Mouse (Mus musculus) G1E-ER4 (cell line): ENCODE data around the gene Gm28845. TPM values are rescaled to one million over a fixed set of nuclear protein-coding genes. Genes with fewer than 3 reads are reported as not detected.

ENCODE experiments used
- GATA1 ChIP-seq: IDR thresholded peaks from one replicate; pipeline ENCODE4 v1.8.0; 2012; ENCODE audit warnings: low read length, inconsistent platforms
- polyA plus RNA-seq: library from polyadenylated mRNA; stranded (reverse); fragments of >175 nt; gene quantifications from 2 replicates; pipeline ENCODE4 v1.2.3, GENCODE M21; 2012

The Gm28845 gene
- polyA plus RNA-seq, 1 experiment, result not detected

DNA sequence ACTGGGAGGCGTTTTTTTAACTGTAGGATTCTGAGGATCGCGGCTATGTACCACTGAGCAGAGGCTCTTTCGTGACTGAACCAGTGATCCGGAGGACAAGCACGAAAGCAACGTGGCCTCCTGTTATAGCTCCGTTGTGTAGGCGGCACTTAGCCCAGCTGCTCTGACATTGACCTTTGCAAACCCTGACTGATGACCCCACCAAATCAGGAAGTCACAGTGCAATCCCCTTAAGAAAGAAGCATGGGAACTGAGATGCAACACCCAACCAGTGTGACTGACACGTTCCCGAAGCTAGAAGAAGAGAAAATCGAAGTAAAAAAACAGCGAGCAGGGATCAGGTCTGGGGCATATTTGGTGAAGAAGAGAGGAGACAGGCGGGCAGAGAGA, 6.6 kb downstream of the Gm28845 start:
- TF ChIP-seq GATA1, result no peak

DNA sequence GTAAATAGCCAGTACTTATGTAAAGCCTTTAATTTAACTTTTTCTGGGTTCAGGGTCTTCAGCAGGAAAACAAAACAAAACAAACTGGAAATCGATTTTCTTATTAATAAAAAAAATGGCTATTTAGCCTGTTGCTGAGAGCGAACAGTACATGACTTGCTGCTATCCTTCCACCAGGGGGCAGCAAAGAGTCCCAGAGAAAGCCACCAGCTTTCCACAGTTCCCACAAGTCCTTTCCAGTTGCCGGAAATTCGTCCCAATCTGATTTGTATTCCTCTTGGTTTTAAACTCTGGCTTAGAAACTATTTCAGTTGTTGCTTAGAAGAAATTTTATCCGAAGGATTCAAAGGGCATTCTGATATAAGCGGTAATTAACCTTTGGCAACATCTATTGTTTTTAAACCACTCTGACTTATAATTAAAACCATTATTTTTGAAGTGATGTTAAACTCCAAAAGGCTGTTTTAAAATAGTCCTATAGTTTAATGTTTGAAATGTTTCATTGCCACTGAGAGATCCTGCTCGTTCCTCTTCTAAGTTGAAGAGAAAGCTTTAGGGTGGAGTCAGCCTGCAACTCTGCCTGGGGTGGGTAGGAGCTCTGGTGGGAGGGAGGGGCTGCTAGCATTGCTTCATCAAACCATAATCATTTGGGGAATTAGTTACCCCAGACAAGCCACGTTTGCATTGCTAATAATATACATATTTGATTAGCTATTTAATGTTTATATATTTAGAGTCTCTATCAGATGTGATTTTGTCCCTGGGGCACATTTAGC, 7.1 kb downstream of the Gm28845 start:
- no peak for TF ChIP-seq GATA1

DNA sequence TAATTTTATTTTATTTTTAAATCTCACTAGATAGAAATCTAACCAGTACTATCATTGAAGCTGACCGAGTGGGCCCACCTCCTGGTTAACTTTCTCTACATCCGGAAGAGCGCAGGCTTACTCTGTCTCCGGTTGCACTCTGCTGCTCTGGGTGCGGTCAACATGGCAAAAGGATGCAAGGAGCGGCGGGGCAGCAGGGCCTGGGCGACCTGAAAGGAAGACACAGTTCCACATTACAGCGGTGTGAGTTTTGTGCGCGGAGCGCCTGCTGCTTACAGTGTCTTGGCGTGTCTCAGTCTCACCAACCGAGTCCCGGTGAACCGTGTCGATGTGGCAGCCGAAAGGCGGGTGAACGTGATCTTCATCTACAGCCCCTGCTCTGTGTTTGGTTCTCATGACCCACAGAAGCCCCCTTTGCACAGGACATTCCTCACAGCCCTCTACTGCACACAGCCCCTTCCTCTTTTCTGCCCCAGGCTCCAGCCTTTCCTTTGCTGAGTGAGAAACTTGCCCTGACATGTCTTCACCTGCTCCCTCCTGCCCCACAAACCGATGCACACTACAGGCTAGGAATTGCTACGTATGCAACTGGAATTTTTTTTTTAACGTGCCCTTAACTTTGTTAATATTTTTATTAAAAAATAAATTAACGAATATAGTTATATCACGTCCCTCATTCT, 9.5 kb downstream of the Gm28845 start:
- no peak for TF ChIP-seq GATA1

- TF ChIP-seq GATA1, result no peak
Observed at GRCm38 (mm10) chr1:65109196-65109595, 10.2 kb downstream of the Gm28845 start.

DNA sequence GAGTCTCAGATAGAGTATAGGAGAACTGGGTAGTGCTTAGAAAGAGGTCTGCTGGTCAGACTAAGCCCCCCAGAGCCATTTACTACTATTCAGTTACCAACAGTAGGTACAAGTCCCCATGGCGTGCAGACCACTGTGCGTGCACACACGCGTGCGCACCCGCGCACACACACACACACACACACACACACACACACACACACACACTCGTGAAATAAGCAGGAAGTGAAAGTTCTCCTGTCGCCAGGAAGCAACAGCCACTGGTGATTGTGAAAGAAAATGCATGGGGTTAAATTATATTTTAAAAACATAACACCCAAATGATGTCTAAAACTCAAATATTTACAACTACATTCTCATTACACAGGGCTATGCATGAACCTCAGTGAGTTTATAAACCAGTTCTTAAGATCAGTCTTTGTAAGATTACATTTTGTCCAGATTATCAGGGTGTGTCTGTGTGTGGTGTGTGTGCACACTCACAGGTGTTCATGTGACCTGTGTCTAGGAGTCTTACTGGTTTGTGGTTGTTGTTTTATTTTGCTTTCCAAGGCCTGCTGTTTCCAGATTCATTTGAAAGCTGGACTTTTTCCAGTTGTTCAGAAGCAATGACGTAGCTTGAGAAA, 11.6 kb downstream of the Gm28845 start:
- no peak for TF ChIP-seq GATA1

DNA sequence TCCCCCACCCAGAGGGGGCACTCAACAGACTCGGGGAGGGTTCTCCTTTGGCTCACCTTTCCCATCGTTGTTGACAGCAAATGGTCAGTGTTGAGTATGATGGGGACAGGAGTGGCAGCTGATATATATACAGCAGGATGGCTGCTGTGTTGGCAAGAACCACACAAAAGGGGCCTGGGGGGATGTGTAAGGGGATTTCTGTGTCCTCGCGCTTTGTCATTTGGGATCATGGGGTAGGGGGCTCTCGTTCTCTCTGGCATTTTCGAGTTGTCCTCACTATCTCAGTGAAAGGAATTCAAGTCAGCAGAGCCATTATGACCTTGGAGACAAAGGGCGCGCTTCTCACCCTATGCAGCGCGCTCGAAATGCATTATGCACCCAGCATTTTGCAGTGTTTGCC, 16.1 kb downstream of the Gm28845 start, which contains the start of gene Cryga:
TSS of gene Cryga (minus strand) at position 101 of the 400 bp plus-strand sequence.
- TF ChIP-seq GATA1, result no peak

- TF ChIP-seq GATA1, result no peak
Observed at GRCm38 (mm10) chr1:65096953-65097352, 22.4 kb downstream of the Gm28845 start.

GRCm38 (mm10) chr1:65091566-65091965, 27.8 kb downstream of the Gm28845 start:
- TF ChIP-seq GATA1, result no peak

GRCm38 (mm10) chr1:65090370-65090769, 29.0 kb downstream of the Gm28845 start:
- no peak for TF ChIP-seq GATA1

- TF ChIP-seq GATA1, result no peak
Observed at GRCm38 (mm10) chr1:65088567-65089356, 30.6 kb downstream of the Gm28845 start.

- no peak for TF ChIP-seq GATA1
Observed at GRCm38 (mm10) chr1:65082188-65082587, 37.2 kb downstream of the Gm28845 start, which contains the start of gene Crygb. TSS of gene Crygb (minus strand) at chr1:65082288.

GRCm38 (mm10) chr1:65075607-65076006, 43.8 kb downstream of the Gm28845 start:
- no peak for TF ChIP-seq GATA1

DNA sequence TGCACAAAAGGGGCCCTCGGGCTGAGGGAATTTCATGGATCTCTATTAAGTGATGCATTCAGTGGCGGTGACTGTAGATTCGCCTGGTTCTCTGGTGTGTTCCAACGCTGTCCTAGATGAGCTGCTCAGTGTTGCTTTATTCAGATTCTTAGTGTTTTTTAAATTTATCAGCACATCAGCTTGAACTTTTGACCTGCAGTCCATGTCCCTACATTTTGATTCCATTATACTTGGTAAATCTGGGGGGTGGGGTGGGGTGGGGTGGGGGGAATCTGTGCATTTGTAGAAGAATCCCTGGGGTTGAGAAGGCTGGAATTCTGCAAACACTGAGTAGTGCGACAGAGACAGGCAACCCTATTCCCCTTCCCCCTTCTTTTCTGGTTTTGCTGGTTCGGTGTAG, 45.8 kb downstream of the Gm28845 start, which contains the start of gene Crygc:
TSS of gene Crygc (minus strand) at position 101 of the 400 bp plus-strand sequence.
- no peak for TF ChIP-seq GATA1

GRCm38 (mm10) chr1:65067842-65068241, 51.5 kb downstream of the Gm28845 start:
- no peak for TF ChIP-seq GATA1

- TF ChIP-seq GATA1, result no peak
Observed at GRCm38 (mm10) chr1:65064201-65064600, 55.2 kb downstream of the Gm28845 start.
